Mouse (Mus musculus) heart, postnatal 25 days (tissue): ENCODE data around the gene Cacna1c. TPM values are rescaled to one million over a fixed set of nuclear protein-coding genes. Genes with fewer than 3 reads are reported as not detected.

Source experiments
- DNase-seq: peaks from one replicate; pipeline ENCODE4 v3.0.0; 2022; ENCODE audit warnings: low spot score
- intact Hi-C: fragments of 180-260 bp; cut with DNase I; formaldehyde crosslinking; loops from one replicate; pipeline ENCODE4 v1.15.1; 2025
- total RNA-seq, 2 experiments: library from RNA; stranded (reverse); gene quantifications; 2 replicates each; pipeline ENCODE4 v1.2.3; 2021

Gene Cacna1c
- total RNA-seq, 2 experiments from 2014 or later, result 182 to 191 TPM

DNA sequence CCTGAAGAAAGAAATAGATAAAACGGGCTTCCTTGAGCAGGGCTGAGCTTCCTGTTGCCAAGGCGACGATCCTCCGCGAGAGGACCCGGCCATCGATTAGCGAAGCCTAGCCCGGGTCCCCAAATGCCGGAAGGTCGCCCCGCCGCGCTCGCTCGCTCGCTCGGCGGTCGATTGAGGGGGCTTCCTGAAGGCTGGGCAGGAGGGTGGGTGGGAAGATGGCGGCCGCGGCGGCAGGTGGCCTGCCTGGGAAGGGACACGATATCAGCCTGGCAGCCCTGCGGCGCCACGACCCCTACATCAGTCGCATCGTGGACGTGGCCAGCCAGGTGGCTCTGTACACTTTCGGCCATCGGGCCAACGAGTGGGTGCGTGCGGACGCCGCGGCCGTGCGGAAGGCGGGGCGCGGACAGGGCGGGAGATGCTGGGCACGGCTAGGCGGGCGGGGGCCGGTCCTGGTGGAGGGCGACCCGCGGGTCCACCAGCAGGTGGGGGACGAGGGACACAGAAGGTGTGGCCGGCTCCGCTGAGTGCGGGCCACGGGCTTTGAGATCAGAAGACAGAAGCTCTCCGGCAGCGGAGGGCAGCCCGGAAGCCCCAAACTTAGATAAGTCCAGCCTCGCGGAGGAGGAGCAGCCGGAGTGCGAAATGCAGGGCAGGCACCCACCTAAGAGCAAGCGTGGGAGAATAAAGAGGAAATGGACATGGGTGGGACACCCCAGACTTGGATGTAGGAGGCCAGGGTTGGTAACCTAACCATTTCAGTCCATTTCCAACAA lies 21.0 kb downstream of the Cacna1c start, which contains the start of gene Dcp1b:
Dcp1b (plus strand) TSS at position 176 of the 776 bp plus-strand sequence.
- peak; percentile 68 for DNase-seq
- intact Hi-C loops, result no loop called here

DNA sequence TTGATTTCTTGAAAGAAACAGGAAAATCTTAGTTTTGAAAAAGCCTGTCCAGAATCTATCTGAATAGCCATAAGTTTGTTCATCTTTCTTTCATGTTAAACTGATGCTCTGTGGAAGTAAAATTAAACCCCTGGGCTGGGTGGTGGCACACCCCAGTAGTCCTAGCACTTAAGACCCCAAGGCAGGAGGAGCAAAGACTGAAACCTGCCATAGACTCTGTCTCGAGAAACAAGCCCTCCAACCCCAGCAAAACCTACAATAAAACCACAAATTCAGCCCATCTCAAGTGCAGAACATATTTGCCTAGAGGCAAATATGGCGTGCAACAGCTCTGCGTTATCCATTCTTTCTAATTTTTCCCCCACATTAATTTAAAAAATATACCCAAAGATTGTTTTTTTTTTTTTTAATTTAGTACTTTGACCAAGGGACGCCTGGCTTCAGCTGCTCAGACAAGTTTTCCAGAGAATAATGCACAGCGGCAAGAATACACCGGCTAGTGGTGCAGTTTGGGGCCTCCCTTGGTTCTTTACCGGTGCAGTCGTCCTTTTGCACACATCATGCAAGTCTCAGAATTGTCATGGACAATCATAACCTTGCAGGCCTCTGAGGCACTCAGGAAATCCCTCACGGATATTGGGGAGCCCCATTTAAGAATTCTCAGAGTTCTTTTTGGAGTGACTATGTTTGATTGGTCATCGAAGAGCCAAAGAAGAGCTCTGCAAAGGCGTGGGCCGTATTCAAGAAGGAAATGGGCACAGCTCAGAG lies 21.7 kb downstream of the Cacna1c start:
- intact Hi-C loops, result no loop called here
- no peak for DNase-seq

DNA sequence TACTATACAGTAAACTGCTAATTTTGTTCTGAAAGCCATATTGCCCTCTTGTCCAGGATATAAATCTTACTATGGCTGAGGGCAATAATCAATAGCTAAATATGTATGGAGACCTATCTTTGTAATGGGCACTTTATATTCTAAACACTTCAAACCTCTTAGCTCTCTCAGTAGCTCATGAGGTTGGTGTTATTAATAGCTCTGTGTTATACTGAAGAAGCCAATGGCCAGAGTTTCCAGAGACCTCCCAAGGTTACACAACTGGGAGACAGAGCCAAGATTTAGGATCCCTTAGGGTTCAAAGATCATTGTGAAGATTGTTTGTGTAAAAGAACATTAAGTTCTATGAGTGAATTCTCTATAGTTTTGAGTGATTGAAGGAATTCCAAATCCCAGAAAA lies 30.5 kb downstream of the Cacna1c start:
- intact Hi-C loops, result no loop called here
- no peak for DNase-seq

DNA sequence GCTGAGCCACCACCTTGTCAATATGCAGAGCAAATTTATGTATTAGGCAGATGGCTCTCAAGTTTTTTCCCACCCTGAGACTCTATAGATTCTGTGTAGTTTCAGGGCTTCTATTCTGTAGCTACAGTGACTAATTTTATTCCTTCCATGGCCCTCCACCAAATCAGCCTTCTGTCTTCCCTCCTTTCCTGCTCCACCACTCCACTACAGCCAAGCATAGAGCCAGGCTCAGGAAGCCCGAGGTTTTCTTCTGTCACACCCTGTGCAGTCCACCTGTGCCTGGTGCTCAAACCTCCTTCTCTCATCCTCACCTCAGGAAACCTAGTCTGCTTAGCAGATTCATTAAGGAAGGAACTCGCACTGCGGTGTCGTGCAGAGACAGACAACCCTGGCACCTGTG lies 51.1 kb downstream of the Cacna1c start:
- DNase-seq, result no peak
- intact Hi-C loops, result no loop called here

DNA sequence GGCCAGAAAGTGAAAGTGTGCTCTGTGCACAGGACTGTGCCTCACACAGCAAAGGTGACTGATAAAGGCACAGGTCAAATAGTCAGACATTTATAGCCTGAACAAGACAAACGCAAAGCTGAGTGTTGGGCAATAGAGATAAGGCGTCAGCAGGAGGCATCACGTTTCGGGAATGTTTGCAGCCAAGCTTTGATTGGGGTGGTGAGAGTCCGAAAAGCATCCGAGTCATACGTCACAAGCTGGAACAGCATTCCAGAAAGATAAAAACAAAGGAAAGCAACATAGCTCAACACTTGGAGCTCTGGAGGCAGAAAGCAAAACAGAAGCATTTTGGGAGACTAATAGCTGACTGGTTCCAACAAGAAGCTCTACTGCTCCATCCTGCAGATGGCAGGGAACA lies 56.7 kb downstream of the Cacna1c start:
- intact Hi-C loops, result no loop called here

DNA sequence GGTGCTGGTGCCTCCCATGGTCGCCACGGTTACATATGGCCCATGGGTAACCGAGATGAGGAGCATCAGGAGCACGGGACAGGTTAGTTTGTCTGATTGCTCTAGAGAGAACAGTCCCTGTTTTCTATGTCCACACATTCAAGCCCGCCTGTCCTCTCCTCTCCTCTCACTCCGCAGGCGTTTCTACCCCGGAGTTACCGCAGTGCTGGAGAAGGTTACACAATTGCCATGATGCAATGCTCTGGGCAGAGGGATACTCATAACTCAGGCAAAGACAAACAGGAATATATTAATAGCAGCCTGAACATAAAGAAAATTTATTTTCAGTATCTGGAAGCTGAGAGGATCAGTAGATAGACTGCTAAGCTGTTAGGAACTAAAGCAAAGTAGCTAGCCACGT lies 58.5 kb downstream of the Cacna1c start:
- no peak for DNase-seq
- intact Hi-C loops, result no loop called here

More for the DNA sequence above, 56.7 kb downstream of the Cacna1c start:
- peak; percentile 20 for DNase-seq

DNA sequence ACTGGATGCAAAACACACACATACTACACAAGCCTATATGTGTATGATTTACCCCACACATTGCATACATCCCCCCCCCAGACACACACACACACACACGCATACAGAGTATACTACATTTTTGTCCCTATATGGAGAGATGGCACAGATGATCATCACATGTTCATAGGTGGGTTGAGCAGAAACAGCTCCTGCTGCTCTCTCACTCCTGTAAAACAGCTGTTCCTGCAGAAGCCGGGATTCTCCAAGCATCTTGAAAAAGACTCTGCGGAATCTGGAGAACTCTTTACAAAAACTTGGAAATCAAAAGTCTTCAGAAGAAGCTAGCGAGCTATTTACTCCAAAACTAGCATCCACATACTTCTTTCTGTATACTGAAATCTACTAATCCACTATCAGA lies 63.4 kb downstream of the Cacna1c start:
- intact Hi-C loops, result no loop called here
- no peak for DNase-seq

DNA sequence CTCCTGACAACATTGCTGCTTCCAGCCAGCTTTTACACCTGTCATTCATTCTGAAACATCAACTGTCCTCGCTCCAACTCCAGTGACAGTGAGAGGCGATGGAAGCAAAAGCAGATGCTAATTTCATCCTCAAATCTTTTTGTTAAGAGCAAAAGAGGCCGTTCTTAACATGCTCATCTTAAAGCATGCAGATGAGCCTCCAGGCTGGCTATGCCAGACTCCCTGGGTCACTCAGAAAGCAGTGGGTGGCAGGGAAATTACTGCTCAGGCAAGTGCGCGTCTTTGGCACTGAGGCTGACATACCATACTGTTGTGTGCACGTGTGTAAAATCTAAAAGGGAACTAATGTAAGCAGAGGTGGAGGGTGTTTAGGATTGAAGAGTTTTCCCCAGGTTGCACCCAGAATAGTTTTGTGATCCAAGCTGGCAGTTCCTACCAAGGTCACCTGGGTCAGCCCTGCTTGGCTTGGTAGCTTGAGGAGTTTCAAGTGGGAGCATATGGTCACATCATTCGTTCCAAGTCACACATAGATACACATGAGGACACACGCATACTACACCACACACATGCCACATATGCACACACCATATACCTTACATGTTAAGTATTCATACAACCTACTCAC lies 64.0 kb downstream of the Cacna1c start:
- intact Hi-C loops, result no loop called here
- DNase-seq, result no peak

DNA sequence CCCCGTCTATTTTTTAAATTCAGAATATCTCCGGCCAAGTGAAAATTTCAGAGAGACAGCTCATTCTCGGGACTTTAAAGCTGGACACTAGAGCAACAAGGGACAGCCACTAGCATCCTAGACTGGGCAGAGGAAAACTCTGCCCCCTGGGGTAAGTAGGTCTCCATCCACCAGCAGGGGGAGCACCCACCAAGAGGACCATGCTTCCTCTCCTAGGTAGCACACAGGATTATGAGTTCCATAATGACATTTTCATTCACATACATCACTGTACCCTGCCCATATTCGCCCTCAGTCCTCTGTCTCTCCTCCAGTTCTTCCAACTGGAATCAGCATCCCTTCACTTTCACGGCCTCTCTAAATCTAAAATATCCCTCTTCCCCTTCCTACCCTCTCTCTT lies 66.6 kb downstream of the Cacna1c start:
- DNase-seq, result no peak
- intact Hi-C loops, result loop anchor here (5.0 kb wide), 2 partner anchors 218 to 303 kb away; no protein-coding TSS in a partner anchor

DNA sequence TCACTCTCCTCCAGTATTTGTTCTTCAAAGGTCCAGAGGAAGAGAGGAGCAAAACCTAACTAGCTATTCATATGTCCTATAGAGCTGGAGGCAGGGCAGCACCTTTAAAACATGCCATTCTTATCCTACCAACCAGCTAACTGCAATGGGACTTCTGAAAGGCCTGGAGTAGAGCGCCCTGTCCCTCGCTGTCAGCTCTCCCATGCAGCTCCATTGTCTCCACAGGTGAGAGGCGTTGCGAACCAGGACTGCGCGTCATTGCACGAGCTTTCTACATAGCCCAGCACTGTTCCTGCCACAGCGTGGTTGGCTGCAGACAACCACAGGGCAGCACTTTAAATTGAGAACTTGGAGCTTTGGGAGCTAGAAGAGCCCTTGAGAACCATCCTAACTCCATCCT lies 67.7 kb downstream of the Cacna1c start:
- DNase-seq, result no peak
- intact Hi-C loops, result loop anchor here (5.0 kb wide), 2 partner anchors 219 to 304 kb away; no protein-coding TSS in a partner anchor

DNA sequence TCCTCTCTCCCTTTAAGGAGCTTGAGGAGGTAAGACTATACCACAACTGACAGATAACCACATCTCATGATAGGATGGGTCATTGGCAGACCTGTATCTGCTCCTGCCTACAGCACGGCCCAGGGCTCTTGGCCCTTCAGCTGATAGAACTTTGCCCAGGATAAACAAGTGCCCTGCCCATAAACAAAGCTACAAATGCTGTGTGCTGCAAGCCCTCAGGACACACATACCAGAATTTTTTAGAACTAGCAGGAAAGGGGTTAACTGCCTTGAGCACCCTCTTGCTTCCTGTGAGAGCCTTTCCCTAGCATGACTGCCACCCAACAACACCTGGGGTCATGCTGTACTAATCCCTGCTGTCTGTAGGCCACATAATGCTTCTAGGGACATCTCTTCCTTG lies 68.1 kb downstream of the Cacna1c start:
- intact Hi-C loops, result loop anchor here (5.0 kb wide), 2 partner anchors 219 to 304 kb away; no protein-coding TSS in a partner anchor
- no peak for DNase-seq

DNA sequence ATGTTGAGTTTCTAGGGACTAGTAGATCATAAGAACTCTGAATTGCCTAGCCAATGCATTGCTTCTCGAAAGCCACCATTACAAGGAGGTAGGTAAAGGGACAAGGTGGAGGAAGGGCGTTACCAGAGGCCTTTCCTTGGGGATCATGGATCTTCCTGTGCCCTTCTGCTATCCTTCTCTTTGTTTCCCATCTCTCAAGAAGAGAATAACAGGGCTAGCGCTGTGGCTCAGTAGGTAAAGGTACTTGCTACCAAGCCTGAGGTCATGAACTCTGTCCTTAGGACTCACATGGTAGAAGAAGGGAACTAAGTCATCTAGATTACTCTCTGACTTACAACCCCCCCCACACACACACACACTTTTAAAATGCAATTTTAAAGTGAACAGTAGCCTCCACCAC lies 69.2 kb downstream of the Cacna1c start:
- DNase-seq, result no peak
- intact Hi-C loops, result loop anchor here (5.0 kb wide), 2 partner anchors 220 to 305 kb away; no protein-coding TSS in a partner anchor

DNA sequence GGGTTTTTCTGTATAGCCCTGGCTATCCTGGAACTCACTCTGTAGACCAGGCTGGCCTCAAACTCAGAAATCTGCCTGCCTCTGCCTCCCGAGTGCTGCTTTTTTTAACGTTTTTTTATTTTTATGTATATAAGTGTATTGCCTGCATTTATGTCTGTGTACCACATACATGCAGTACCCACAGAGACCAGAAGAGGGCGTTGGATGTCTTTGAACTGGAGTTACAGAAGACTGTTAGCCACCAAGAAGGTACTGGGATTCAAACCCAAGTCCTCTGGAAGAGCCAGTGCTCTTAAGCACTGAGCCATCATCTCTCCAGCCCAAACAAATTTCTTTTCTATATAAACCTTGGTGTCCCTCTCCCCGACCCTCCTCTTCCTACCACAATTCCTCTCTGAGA lies 77.8 kb downstream of the Cacna1c start:
- DNase-seq, result no peak
- intact Hi-C loops, result no loop called here

DNA sequence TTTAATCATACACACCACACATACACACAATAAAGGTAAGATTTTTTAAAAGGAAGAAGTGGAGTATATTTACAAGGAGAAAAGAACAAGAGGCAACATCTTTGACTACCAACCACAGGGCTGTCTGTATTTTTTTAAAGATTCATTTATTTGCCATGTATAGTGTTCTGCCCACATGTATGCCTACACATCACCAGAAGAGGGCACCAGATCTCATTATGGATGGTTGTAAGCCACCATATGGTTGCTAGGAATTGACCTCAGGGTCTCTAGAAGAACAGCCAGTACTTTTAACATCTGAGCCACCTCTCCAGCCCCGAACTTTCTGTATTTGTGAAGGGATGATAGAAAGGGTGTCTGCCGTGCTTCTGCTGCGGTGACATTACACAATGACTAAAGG lies 79.9 kb downstream of the Cacna1c start:
- intact Hi-C loops, result no loop called here

DNA sequence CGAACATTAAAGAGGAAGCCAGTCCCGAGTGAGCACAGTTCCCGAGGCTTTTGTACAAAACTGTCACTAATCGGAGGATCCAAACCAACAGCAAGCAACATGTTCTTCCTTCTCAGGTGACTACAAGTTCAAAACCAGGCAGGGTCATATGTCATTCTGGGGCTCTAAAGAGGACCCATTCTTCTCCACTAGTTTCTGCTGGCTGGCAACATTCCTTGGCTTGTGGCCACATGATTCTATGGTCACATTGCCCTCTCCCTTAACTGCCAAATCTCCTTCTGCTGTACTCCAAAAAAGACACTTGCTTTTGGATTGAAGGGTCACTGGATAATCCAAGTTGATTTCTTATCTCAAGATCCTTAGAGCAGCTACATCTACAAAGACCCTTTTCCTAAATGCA lies 82.9 kb downstream of the Cacna1c start:
- intact Hi-C loops, result no loop called here
- DNase-seq, result no peak

More for the DNA sequence above, 79.9 kb downstream of the Cacna1c start:
- DNase-seq, result no peak

DNA sequence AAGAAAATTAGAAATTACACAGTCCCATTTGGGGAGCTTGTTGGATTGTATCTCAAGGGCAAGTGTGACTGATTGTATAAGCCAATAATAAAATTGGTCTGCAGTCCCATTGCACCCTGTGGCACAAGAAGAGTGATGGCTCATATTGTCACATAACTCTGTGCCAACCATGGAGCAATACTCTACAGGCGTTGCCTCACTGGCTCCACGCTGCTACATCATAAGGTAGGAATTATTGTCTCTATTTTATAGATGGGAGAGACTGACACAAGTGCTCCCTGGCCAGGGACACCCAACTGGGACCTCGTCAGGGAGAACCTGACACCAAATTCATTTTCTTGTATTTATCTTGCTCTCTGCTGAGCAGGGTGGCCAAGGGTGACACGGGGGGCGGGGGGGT lies 85.8 kb downstream of the Cacna1c start:
- DNase-seq, result no peak
- intact Hi-C loops, result no loop called here

DNA sequence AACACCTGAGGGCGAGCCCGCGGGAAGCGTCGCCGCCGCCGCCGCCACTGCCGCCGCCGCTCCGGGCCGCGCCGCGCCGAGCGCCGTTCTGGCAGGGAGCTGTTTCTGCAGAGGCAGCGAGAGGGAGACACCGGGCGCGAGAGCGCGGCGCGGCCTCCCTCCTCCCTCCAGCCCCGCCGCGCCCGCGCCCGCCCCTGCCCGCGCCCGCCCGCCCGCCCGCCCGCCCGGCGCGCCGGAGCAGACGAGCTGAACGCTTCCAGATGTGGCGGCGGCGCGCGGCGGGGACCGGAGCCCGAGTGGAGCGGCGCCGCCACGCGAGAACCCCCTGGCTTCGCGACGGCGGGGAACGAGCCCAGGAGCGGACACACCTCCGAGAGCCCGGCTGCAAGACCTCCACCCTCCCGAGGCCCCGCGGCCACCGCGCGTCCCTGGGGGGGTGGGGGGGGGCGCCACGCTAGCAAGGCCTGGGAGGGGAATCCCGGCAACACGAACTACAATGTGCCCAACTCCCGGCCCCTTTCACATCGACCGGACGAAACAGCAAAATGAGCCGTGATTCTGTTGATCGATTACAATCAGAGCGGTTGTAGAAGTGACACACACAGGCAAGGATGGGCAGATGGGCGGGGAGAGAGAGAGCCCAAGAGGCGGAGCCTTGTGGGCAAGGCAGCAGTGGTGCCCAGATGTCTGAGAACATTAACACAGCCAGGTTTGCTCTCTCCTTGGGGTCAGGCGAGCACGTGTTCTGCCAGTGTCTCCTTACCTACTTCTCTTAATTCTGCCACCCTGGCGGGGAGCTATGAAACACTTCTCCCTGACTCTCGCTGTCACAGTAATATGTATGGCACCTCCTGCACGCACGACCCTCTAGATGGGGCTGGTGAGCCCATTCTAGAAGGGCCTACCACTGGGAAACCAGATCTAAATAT lies 87.5 kb downstream of the Cacna1c start:
- intact Hi-C loops, result loop anchor here (5.0 kb wide), 1 partner anchor 461 kb away; no protein-coding TSS in a partner anchor
- peak; percentile 14 for DNase-seq

DNA sequence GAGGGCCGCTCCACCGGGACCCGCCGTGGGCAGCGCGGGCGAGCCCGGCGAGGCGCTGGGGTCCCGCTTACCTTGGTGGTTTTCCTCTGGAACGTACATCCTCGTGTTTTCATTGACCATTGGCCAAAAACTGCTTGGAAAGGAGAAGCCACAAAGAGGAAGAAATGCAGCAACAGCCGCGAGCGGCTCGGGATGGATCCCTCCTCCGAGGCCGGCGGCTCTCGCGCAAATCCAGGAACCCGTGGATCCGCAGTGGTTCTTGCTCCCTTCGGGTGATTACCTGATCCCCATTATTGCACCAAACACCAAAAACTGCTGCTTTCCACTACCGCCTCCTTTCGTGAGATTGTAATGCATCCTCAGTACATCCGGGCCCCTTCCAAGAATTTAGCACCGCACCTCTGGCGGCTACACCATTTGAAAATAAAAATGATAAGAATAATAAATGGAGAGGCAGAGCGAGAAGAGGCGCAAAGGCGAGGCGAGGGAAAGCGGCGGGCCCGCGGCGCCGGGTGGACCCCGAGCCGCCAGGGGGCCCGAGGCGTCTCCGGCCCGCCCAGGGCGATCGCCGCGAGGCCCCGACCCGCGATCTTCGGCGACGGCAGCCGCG lies 88.3 kb downstream of the Cacna1c start:
- no peak for DNase-seq
- intact Hi-C loops, result loop anchor here (5.0 kb wide), 1 partner anchor 461 kb away; no protein-coding TSS in a partner anchor
